ENCODE assay signal across 30 mouse cellular contexts in the genomic region with DNA sequence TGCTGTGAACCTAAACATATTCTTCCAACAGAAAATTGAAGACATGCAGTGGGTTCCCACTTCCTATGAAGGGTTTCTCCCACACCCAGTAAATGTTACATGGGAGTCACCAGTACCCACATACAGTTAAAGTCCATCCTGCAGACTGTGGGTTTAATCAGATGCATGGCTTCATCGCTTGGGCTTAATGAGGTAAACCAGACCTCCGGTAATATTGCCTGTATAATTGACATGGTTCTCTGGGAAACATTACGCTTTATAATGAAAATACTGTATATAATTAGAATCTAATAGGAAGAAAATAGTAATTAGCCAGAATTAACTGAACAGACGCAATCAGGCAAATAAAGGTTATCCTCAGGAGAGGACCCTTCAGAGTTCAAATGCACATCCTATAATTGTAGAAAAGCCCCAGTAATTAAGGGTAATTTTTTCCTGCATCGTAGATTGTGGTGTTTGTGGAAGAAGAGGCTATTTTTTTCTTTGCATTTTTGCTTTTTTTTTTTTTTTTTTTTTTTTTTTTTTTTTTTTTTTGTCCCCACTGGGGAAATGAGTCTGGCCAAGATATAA.
A peak's percentile ranks its signal among the peaks of the same experiment; 100 is the strongest.
DNase-seq lines count a peak whose midpoint lies in the region; ATAC-seq and TF ChIP-seq lines count a peak whose summit lies in the region.
"Had no signal": no experiment of that assay in that cellular context is flagged by ENCODE, and none has a peak within 500 bp of the region (broad histone marks: within the 10 kb centered on the region; RNA-seq: fewer than 3 reads in every experiment).

No protein-coding gene starts in this region.

- no peak overlapping the region for H3K27ac ChIP-seq in forebrain, embryonic 13.5 days
- H3K27ac ChIP-seq in forebrain, embryonic 15.5 days (replicated peaks): no peak overlapping the region
- H3K27ac ChIP-seq in hindbrain, embryonic 14.5 days: no peak overlapping the region
- H3K27ac ChIP-seq in hindbrain, postnatal 0 days: no peak overlapping the region
- H3K27ac ChIP-seq in neural tube, embryonic 12.5 days: no peak overlapping the region
- H3K27ac ChIP-seq: gastrocnemius, adult 2 months; liver, embryonic 14.5 days; macrophage; stomach, postnatal 0 days had no signal

- H3K4me1 ChIP-seq in forebrain, embryonic 13.5 days: no peaks in the 10 kb centered on the region
- no peaks in the 10 kb centered on the region for H3K4me1 ChIP-seq in forebrain, embryonic 15.5 days
- H3K4me1 ChIP-seq in hindbrain, embryonic 14.5 days (replicated peaks; ENCODE audit: control insufficient read depth, insufficient read depth, low read length): no peaks in the 10 kb centered on the region
- H3K4me1 ChIP-seq in hindbrain, postnatal 0 days (ENCODE audit: insufficient read depth, low read length): no peaks in the 10 kb centered on the region
- H3K4me1 ChIP-seq in neural tube, embryonic 12.5 days: no peaks in the 10 kb centered on the region

- no peaks in the 10 kb centered on the region for H3K36me3 ChIP-seq in forebrain, embryonic 13.5 days (ENCODE audit: poor library complexity, severe bottlenecking)
- no peaks in the 10 kb centered on the region for H3K36me3 ChIP-seq in forebrain, embryonic 15.5 days
- no peaks in the 10 kb centered on the region for H3K36me3 ChIP-seq in hindbrain, embryonic 14.5 days (replicated peaks; ENCODE audit: control insufficient read depth, insufficient read depth)
- no peaks in the 10 kb centered on the region for H3K36me3 ChIP-seq in hindbrain, postnatal 0 days (ENCODE audit: insufficient read depth, low read length)
- no peaks in the 10 kb centered on the region for H3K36me3 ChIP-seq in neural tube, embryonic 12.5 days
- H3K36me3 ChIP-seq: G1E had no signal

- peak; percentile 72; the same call in 1 of the 2 replicates for ATAC-seq in forebrain, embryonic 13.5 days
- ATAC-seq in forebrain, embryonic 15.5 days (replicated peaks): no peak
- ATAC-seq in hindbrain, embryonic 14.5 days (ENCODE audit: low FRiP score): peak; percentile 80
- no peak for ATAC-seq in hindbrain, postnatal 0 days
- ATAC-seq in neural tube, embryonic 12.5 days (ENCODE audit: low FRiP score, low read depth): peak; percentile 75; the same call in 1 of the 2 replicates
- ATAC-seq: intestine, postnatal 0 days had no signal

- TF ChIP-seq CTCF in hindbrain, postnatal 0 days (IDR thresholded peaks at IDR 0.05; ENCODE audit: low read depth): no peak

- H3K4me2 ChIP-seq in forebrain, embryonic 13.5 days: no peak overlapping the region
- H3K4me2 ChIP-seq in forebrain, embryonic 15.5 days (replicated peaks): no peak overlapping the region
- no peak overlapping the region for H3K4me2 ChIP-seq in hindbrain, embryonic 14.5 days (replicated peaks)
- H3K4me2 ChIP-seq in hindbrain, postnatal 0 days (ENCODE audit: low read depth, low read length): no peak overlapping the region
- no peak overlapping the region for H3K4me2 ChIP-seq in neural tube, embryonic 12.5 days (replicated peaks)
- H3K4me2 ChIP-seq: heart, embryonic 11.5 days had no signal

- no peak overlapping the region for H3K9ac ChIP-seq in forebrain, embryonic 13.5 days
- no peak overlapping the region for H3K9ac ChIP-seq in forebrain, embryonic 15.5 days (replicated peaks)
- no peak overlapping the region for H3K9ac ChIP-seq in hindbrain, embryonic 14.5 days
- no peak overlapping the region for H3K9ac ChIP-seq in hindbrain, postnatal 0 days (replicated peaks; ENCODE audit: low read length)
- H3K9ac ChIP-seq in neural tube, embryonic 12.5 days: no peak overlapping the region
- H3K9ac ChIP-seq: liver, embryonic 14.5 days had no signal

- H3K9me3 ChIP-seq in forebrain, embryonic 13.5 days (replicated peaks): no peaks in the 10 kb centered on the region
- H3K9me3 ChIP-seq in forebrain, embryonic 15.5 days: no peaks in the 10 kb centered on the region
- no peaks in the 10 kb centered on the region for H3K9me3 ChIP-seq in hindbrain, embryonic 14.5 days (ENCODE audit: control insufficient read depth, low read length)
- no peaks in the 10 kb centered on the region for H3K9me3 ChIP-seq in hindbrain, postnatal 0 days (ENCODE audit: low read length)
- no peaks in the 10 kb centered on the region for H3K9me3 ChIP-seq in neural tube, embryonic 12.5 days
- H3K9me3 ChIP-seq: G1E had no signal

- no peak overlapping the region for H3K4me3 ChIP-seq in forebrain, embryonic 13.5 days
- no peak overlapping the region for H3K4me3 ChIP-seq in forebrain, embryonic 15.5 days
- no peak overlapping the region for H3K4me3 ChIP-seq in hindbrain, embryonic 14.5 days (replicated peaks; ENCODE audit: low read length)
- no peak overlapping the region for H3K4me3 ChIP-seq in hindbrain, postnatal 0 days (ENCODE audit: low read length)
- no peak overlapping the region for H3K4me3 ChIP-seq in neural tube, embryonic 12.5 days
- H3K4me3 ChIP-seq: gastrocnemius, adult 2 months had no signal

- 46% methylated on average over 5 of the region's 5 CpGs for WGBS in forebrain, embryonic 13.5 days
- WGBS in forebrain, embryonic 15.5 days: 26% methylated on average over 5 of the region's 5 CpGs
- WGBS in hindbrain, embryonic 14.5 days: 60% methylated on average over 5 of the region's 5 CpGs
- WGBS in hindbrain, postnatal 0 days: 66% methylated on average over 5 of the region's 5 CpGs
- WGBS in neural tube, embryonic 12.5 days: 80% methylated on average over 5 of the region's 5 CpGs

- H3K27me3 ChIP-seq in forebrain, embryonic 13.5 days: no peaks in the 10 kb centered on the region; the same call in 1 of the 2 replicates
- no peaks in the 10 kb centered on the region for H3K27me3 ChIP-seq in forebrain, embryonic 15.5 days
- H3K27me3 ChIP-seq in hindbrain, embryonic 14.5 days (ENCODE audit: control insufficient read depth, insufficient read depth, low read length): no peaks in the 10 kb centered on the region
- H3K27me3 ChIP-seq in hindbrain, postnatal 0 days (ENCODE audit: insufficient read depth, low read length): no peaks in the 10 kb centered on the region
- no peaks in the 10 kb centered on the region for H3K27me3 ChIP-seq in neural tube, embryonic 12.5 days (replicated peaks)

- DNase-seq in hindbrain, embryonic 14.5 days (ENCODE audit: low spot score): peak; percentile 29
- DNase-seq in hindbrain, postnatal 0 days (ENCODE audit: low spot score): no peak
- DNase-seq in neural tube, embryonic 10.5 days (ENCODE audit: extremely low spot score, low spot score): no peak
- no peak for DNase-seq in right cerebral cortex, postnatal 25 days
- DNase-seq: adrenal gland, adult 8-10 months; cerebellum, adult 11 months; cerebellum, adult 9-10 months; cerebellum, postnatal 36 days; gastrocnemius, adult 2 months; gastrocnemius, postnatal 36 days; heart, adult 18-20 months; heart, postnatal 36 days; kidney, adult 9 months; kidney, postnatal 10 days; liver; lung, adult 2 months; lung, postnatal 10 days; right cerebral cortex, adult 18-20 months; right cerebral cortex, postnatal 4 days; thymus, adult 18-20 months; thymus, postnatal 25 days had no signal

Comparison
In these comparisons a context has a peak if more than half of its experiments do, and no peak if none do; other contexts are left out.
1. ATAC-seq: peak in forebrain, embryonic 13.5 days (single experiment), hindbrain, embryonic 14.5 days (single experiment) and neural tube, embryonic 12.5 days (single experiment); none in forebrain, embryonic 15.5 days (single experiment) and hindbrain, postnatal 0 days (single experiment).